Mouse (Mus musculus): ENCODE data around the gene Smok3c.
"Not testable (repeated sequence)": the region's sequence is repeated elsewhere in the genome, so short reads cannot be mapped to it uniquely, and the experiment has no call there.

Smok3c gene

DNA sequence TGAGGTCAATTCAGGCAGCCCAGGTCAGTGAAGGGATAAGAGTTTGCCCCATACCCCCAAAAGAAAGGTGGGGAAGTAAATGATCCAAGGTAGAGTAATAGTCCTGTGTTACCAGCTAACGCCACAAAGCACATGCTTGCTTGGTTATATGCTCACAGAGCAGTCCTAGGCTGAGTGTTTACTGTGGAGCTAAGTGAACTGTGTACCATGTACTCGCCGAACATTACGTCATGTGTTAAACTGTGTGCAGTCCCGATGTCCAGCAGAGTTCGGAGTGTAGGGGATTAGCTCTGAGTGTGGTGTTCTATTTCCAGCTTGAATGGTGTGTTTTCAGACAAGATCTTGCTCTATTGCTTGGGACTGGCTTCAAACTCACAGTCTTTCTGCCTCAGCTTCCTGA is 41.5 kb downstream of the Smok3c start:
- DNase-seq (ENCODE audit: low spot score in 2 of 2): no peak

DNA sequence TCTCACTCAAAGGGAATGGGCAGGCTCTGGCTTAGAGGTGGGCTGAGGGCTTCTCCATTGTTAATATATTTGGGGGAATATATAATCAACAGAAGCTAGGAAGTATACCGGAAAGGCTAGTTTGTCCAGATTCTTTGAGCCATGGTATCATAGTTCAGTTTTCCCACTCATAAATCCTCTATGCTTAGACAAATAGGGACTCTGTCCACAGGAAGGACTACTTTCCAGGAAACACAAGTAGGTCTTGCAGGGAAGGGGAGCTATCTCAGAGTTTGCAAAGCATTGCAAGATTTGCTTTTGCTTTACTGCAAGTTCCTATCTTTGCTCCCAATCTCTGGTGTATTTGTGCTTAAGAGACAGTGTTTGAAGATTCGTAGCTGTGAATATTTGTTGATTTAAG is 52.0 kb downstream of the Smok3c start:
- no peak for DNase-seq (ENCODE audit: low spot score in 2 of 2)

DNA sequence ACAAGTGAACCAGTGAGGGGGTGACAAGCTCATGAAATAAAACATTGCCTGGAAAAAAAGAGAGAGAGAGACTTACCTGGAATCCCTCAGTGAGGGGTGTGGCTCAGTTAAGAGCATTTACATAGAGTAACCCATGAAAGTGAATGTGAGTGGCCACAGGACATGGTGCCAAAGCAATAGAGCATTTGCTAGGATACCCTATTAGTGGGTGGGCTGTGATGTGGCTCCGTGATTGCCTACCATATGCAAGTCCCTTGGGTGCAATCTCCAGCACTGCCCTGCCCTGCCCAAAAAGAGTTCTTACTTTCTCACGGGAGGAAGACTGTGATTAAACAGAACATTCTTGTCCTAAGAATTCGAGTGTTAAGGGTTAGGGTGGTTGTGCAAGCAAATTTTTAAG is 54.1 kb downstream of the Smok3c start:
- DNase-seq (ENCODE audit: low spot score in 2 of 2): no peak

DNA sequence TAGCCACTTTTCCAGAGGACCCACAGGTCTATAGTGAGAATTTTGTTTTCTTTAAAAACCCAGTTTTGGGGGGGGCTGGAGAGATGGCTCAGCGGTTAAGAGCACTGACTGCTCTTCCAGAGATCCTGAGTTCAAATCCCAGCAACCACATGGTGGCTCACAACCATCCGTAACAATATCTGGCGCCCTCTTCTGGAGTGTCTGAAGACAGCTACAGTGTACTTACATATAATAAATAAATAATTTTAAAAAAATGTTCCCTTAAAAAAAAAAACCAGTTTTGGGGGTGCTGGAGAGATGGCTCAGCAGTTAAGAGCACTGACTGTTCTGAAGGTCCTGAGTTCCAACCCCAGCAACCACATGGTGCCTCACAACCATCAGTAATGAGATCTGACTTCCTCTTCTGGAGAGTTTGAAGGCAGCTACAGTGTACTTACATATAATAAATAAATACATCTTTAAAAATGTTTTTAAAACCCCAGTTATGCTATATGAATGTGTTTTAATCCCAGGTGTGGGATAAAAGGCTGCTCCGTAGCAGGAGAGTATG is 56.9 kb downstream of the Smok3c start:
- not testable (repeated sequence) for DNase-seq (ENCODE audit: low spot score in 2 of 2)
